Mouse (Mus musculus) kidney, postnatal 10 days (tissue): ENCODE data around the gene Gnb2.

Experiments used
- DNase-seq: peaks from one replicate; pipeline ENCODE4 v3.0.0; 2021; ENCODE audit warnings: mixed read lengths

The Gnb2 gene

GRCm38 (mm10) chr5:137518436-137518835 is 14.9 kb downstream of the Gnb2 start, which contains the start of gene Gigyf1:
Gene Gigyf1, plus strand, starts transcription at chr5:137518548.
- DNase-seq: peak; percentile 54

DNA sequence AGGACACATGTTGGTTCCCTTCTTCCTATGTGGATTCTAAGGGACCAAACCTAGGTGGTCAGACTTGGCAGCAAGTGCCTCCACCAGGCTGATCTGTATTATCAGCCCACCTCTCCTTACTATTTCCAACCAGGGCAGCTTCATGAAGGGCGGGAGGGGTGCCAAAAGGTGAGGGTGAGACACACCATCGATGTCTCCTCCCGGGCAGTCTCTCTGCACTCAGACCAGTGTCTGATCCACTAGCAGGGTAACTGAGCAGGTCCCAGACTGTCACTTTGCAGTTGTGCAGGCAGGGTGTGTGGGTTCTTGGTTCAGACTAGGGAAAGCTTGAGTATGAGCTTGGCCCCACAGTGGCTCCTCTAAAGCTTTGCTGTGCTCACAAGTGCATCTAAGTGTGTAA is 18.5 kb downstream of the Gnb2 start:
- DNase-seq: no peak

DNA sequence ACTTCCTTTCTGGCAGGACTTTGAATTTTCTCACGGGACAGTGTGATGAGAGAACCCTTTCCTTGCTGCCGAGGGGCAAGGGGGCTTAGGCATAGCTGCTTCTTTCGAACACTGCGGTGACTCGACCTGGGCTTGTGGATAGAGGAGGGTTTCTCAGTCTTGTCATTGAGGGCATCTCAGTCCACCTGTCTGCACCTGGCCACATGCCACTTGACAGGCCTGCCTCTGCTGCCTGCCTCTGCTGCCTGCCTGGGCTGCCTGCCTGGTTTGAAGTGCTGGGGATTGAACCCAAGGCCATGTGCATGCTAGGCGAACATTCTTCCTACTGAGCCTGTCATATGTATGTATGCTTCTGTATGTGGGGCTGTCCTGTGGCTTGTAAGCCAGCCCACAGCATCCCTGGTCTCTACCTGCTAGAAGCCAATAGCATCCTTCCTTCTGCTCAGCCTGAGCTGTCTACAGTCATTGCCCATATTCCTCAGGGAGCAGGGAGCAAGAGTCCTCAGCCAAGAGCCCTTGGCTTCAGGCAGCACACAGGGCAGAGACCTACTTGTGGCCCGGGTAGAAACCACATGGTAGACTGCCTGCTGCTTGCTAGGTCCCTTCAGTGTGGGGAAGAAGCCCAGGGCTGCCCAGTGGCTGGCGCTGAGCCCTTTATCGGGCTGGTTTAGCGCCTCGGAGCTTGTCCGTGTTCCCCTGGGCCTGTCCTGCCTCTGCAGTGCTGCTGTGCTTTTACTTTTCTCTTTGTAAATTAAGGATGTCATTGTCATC is 19.2 kb downstream of the Gnb2 start:
- DNase-seq: no peak

DNA sequence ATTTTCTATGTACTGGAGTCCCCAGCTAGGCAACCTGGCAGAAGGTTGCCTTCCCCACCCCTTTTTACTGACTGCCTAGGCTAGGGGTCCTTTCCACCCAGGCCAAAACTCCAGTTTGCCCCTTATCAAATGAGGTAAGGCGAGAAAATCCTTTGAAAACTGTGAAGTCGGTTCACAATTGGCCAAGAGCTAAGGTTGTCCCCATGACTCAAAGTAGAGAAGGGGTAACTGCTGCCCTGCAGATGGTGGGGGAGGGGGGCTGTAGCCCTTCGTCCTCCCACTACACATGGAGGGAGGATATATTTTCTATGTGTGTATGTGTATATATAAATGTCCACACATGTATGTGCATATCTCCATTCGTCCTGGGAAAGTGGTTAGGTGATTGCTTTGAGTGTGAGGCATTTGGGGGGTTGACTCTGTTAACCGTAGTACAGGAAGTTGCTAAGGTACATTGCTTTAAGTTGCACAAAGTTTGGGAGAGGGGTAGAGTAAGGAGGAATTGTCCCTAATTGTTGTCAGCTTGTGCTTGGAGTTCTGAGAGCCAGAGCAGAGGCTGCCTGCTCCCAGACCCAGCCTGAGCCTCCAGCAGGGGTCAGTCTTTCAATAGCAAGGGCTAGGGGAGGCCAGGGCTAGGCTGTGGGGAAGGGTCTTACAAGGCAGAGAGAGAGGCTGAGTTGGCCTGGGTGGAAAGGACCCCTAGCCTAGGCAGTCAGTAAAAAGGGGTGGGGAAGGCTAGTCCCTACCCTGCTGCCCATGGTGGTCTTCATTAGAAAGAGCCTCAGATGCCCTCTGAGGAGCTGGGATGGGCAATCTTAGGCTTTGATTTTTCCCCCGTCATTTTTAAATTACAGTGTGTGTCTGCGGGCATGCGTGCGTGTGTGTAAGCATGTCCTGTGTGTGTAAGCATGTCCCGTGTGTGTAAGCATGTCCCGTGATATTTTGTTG is 20.2 kb downstream of the Gnb2 start:
- DNase-seq: peak; percentile 68

DNA sequence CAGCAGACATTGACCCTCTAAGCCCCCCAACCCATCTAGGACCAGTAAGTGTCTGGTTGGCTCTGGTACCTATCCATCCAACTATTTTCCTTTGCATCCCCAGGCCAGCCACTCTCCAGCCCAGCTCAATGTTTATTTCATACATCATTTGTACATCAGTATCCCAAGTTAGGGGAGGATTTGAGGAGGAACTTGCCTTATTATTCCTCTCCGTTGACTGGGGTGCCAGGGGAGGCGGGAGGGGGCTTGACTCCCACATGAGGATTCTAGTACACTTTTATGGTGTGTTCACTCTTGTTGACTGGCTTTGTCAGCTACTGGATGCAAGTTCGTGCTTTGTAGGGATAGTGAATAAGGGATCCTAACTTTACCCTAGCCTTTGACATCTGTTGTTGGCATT is 21.6 kb downstream of the Gnb2 start:
- no peak for DNase-seq

DNA sequence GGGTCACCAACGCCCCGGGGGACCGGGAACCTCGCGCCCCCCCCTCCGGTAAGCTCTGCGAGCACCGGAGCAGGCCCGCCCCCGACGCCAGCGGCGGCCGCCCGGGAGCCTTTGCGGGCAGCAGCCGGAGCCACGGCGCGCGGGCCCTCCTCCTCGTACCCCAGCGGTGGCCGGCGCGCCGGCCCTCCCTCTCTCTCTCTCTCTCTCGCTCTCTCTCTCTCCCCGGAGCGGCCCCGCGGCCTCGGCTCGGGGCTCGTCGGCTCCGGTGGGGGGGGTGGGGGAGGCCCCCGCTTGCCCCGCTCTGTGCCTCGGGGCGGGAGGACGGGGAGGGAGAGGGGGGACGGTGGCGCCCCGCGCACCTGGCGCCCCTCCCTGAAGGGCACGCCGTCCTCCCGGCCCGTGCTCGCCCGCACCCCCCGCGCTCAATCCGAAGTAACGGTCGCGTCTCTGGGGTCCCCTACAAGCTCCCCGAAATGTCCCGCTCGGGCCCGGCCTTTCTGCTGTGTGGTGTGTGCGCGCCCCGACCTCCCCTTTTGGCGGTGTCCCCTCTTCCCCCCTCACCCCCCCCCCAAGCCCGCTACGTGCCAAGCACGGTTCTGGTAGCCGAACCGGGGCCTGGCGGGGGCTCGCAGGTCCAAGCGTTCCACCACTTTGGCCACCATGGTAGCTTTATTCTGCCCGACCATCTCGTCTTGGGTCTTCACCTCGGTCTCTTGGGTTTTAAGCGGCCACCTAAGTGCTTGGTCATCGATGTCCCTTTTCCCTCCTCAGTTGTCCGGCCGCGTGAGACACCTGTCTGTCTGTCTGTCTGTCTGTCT is 22.5 kb downstream of the Gnb2 start:
- DNase-seq: peak; percentile 54

DNA sequence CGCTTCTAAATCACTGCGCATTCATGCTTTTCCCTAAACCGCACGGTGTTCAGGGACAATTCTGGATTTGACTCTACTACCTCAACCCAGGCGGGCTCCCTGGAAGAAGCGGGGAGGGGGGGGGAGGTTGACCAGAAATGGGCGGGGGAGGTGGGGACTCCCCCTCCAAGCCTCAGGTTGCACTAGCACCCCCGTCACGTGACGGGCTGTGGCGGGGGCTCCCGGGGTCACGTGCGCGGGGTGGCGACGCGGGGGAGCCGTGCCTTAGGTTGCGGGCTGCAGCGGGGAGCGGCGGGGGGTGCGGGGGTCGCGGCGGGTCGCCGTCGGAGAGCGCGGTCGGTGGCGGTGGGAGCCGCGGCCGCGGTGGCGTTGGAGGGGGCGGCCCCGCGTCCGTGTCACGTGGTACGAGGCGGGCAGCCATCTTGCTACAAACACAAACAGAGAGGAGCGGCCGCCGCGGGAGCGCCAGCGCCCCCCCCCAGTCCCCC is 23.3 kb downstream of the Gnb2 start:
- DNase-seq: peak; percentile 90

GRCm38 (mm10) chr5:137504041-137504440 is 29.3 kb downstream of the Gnb2 start:
- peak; percentile 45 for DNase-seq

- peak; percentile 93 for DNase-seq
Measured at GRCm38 (mm10) chr5:137502667-137503110, 30.6 kb downstream of the Gnb2 start.

DNA sequence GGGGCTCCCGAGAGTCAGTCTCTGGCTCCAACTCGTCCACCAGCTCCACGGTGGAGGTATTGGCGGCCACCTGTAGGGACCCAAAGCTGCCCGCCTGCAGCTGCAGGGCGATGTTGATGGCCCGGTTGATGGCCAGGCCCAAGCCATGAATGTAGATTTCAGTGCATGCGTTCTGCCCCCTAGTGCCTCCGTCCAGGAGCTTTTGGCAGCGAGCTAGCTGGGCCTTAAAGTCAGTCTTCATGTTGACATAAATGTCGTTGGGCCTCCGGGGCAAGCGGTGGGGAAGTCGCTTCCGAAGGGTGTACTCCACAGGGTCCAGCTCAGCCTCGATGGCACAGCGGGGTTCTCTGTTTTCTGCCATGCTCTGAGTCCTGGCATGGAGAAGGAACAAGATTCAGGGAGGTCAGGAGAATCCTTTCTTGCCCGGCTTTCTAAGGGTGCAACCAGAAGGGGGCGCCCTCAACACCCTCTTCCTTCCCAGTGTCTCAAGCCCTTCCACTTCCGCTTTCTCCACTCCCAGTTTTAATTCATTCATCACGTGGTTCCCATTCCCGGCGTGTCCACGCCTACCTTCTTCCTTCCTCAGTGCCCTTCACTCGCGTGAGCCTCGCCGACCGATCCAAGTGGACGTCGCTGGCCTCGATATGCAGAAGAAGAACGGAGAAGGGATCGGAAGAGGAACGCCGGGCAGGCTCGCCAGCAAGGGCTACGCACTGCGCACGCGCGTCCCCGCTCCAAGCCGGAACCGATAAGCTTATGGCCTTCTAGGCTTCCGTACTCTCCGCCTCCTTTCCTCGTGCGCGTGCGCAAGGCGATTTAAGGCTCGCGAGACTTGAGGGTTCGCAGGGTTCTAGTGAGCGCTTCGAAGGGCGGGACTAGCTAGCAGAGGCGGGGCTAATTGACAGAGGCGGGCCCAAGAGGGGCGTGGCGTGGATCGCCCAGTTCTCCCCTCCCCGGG is 31.3 kb downstream of the Gnb2 start, which contains the start of gene Pop7:
TSS of gene Pop7 (minus strand) at position 810 of the 958 bp plus-strand sequence.
- DNase-seq: peak; percentile 100

GRCm38 (mm10) chr5:137500186-137500585 is 33.1 kb downstream of the Gnb2 start:
- DNase-seq: no peak

- DNase-seq: peak; percentile 58
Measured at GRCm38 (mm10) chr5:137493831-137494230, 39.5 kb downstream of the Gnb2 start.

GRCm38 (mm10) chr5:137491559-137491958 is 41.8 kb downstream of the Gnb2 start:
- DNase-seq: peak; percentile 86

DNA sequence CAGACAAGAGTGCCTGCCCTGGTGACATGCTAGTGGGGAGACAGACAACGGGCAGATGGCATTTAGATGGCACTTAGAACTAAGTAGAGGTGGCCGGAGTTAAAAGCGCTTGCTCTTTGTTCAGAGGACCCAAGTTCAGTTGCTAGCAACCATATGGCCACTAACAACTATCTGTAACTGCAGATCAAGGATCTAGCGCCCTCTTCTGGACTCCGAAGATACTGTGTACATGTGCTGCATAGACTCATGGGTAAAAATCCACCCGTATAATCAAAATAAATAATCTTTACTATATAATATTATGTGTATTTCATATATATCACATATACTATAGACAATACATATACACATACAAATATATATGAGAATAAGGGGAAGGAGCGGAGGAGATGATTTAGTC is 45.7 kb downstream of the Gnb2 start:
- no peak for DNase-seq

GRCm38 (mm10) chr5:137485851-137486155 is 47.5 kb downstream of the Gnb2 start:
- DNase-seq: no peak

DNA sequence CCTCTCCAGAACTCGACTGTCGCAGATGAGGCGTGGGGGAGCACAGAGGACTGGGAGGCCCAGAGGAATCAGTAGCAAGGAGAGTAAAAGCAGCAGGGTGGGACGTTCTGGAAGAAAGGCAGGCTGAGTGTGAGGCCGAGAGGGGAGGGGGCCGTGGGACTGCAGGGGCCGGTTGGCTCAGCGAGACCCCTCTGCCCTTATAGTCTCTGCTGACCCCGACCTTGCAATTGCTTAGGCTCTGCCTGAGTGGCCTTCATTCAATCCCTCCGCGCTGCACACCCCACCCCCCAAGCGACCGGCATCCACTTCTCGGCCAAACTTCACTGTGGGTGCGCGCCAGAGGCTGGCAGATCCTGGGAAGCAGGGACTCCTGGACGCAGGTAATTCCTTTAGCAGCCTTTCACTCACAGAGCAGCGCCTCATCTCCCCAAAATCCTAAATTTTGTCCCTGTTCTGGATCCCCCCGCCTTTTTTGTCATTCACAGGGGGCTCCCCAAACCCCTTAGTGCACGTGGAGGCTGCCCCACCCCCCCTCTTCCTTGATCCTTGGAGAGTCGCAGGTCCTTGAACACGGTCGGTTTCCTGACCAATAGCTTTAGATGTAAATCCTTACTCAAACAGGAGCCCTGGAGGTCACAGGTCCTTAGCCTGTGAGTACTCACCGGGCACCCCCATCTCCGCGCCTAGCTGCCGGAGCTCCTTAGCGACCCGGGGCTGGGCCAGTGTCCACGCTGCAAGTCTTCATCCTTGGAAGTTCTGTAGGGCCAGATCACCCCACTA is 48.0 kb downstream of the Gnb2 start:
- no peak for DNase-seq

- peak; percentile 41 for DNase-seq
Measured at GRCm38 (mm10) chr5:137481897-137482296, 51.4 kb downstream of the Gnb2 start.

GRCm38 (mm10) chr5:137481138-137481537 is 52.2 kb downstream of the Gnb2 start:
- peak; percentile 92 for DNase-seq
